Mouse (Mus musculus) forebrain, embryonic 10.5 days (tissue): ENCODE data around the gene Fmod. TPM values are rescaled to one million over a fixed set of nuclear protein-coding genes. Genes with fewer than 3 reads are reported as not detected.

ENCODE experiments used
- DNase-seq: peaks from one replicate; pipeline ENCODE4 v3.0.0-alpha.2; 2017; ENCODE audit warnings: low spot score; ENCODE audit errors: extremely low spot score
- H3K27ac ChIP-seq: fragments of 300-500 bp; sonication (generic); 2 replicates; pipeline ENCODE4 v1.5.1; 2016; ENCODE audit warnings: mild to moderate bottlenecking
- H3K27me3 ChIP-seq: fragments of 300-500 bp; sonication (generic); 2 replicates; pipeline ENCODE4 v1.6.1; 2016; ENCODE audit warnings: mild to moderate bottlenecking; ENCODE audit not compliant: poor library complexity, severe bottlenecking
- H3K36me3 ChIP-seq: fragments of 300-500 bp; sonication (generic); replicated peaks from 2 replicates; pipeline ENCODE4 v1.6.1; 2016; ENCODE audit warnings: mild to moderate bottlenecking, moderate library complexity
- H3K4me1 ChIP-seq: fragments of 300-500 bp; sonication (generic); 2 replicates; pipeline ENCODE4 v1.6.1; 2016
- H3K4me3 ChIP-seq: fragments of 300-500 bp; sonication (generic); 2 replicates; pipeline ENCODE4 v1.5.1; 2016; ENCODE audit warnings: mild to moderate bottlenecking, moderate library complexity
- H3K9me3 ChIP-seq: fragments of 300-500 bp; sonication (generic); 2 replicates; pipeline ENCODE4 v1.6.1; 2016; ENCODE audit warnings: mild to moderate bottlenecking, moderate library complexity
- WGBS: fragments of 180-500 bp; shearing (Covaris S2); methylation state at CpG from one replicate; pipeline ENCODE4 v1.1.7; 2016; 5-methylcytosine and 5-hydroxymethylcytosine counted together
- polyA plus RNA-seq: library from polyadenylated mRNA; unstranded; fragments of >200 nt; fragmentation: Nextera tagmentation; extraction: Ambion mirVana; gene quantifications from 2 replicates; pipeline ENCODE4 v1.2.1, GENCODE M21; 2016

The Fmod gene
- polyA plus RNA-seq, 1 experiment from 2014 or later, result 1.3 TPM

- Histone ChIP-seq H3K9me3 (no peaks in the 10 kb centered on the region), H3K36me3 (no peaks in the 10 kb centered on the region), H3K4me1 (peaks cover 34% of the 10 kb centered on the region), H3K4me3 (no peak overlapping the region), H3K27ac (no peak overlapping the region), H3K27me3 (peaks cover 14% of the 10 kb centered on the region)
- WGBS, result 10% methylated on average over 1 of the region's 1 CpGs
- no peak for DNase-seq
Observed at GRCm38 (mm10) chr1:134042341-134042740, 5.3 kb downstream of the Fmod start.

GRCm38 (mm10) chr1:134044805-134045204 is 7.8 kb downstream of the Fmod start:
- Histone ChIP-seq H3K36me3 (no peaks in the 10 kb centered on the region), H3K4me3 (no peak overlapping the region), H3K9me3 (no peaks in the 10 kb centered on the region), H3K27me3 (peaks cover 17% of the 10 kb centered on the region), H3K4me1 (peaks cover 37% of the 10 kb centered on the region), H3K27ac (no peak overlapping the region)
- WGBS, result 92% methylated on average over 6 of the region's 6 CpGs
- no peak for DNase-seq

- Histone ChIP-seq H3K27ac (peak overlapping the region; percentile 79), H3K27me3 (peaks cover 24% of the 10 kb centered on the region), H3K9me3 (no peaks in the 10 kb centered on the region), H3K4me1 (peaks cover 37% of the 10 kb centered on the region), H3K4me3 (peak overlapping the region; percentile 44), H3K36me3 (no peaks in the 10 kb centered on the region)
- 8% methylated on average over 7 of the region's 9 CpGs for WGBS
- DNase-seq, result peak; percentile 77
Observed at GRCm38 (mm10) chr1:134045971-134046370, 8.9 kb downstream of the Fmod start.

- WGBS, result 32% methylated on average over 23 of the region's 23 CpGs
- DNase-seq, result no peak
- peak overlapping the region; percentile 79 for H3K27ac ChIP-seq
- H3K4me3 ChIP-seq, result peak overlapping the region; percentile 44
- no peaks in the 10 kb centered on the region for H3K9me3 ChIP-seq
- H3K36me3 ChIP-seq, result no peaks in the 10 kb centered on the region
- H3K27me3 ChIP-seq, result peaks cover 24% of the 10 kb centered on the region
- peaks cover 37% of the 10 kb centered on the region for H3K4me1 ChIP-seq
Observed at GRCm38 (mm10) chr1:134046387-134046786, 9.3 kb downstream of the Fmod start.

GRCm38 (mm10) chr1:134047431-134047830 is 10.4 kb downstream of the Fmod start:
- peaks cover 33% of the 10 kb centered on the region for H3K4me1 ChIP-seq
- H3K27me3 ChIP-seq, result peaks cover 24% of the 10 kb centered on the region
- no peak overlapping the region for H3K4me3 ChIP-seq
- no peak for DNase-seq
- WGBS, result 76% methylated on average over 6 of the region's 6 CpGs
- no peaks in the 10 kb centered on the region for H3K9me3 ChIP-seq
- H3K27ac ChIP-seq, result no peak overlapping the region
- no peaks in the 10 kb centered on the region for H3K36me3 ChIP-seq

GRCm38 (mm10) chr1:134048759-134049158 is 11.7 kb downstream of the Fmod start:
- Histone ChIP-seq H3K27me3 (peaks cover 24% of the 10 kb centered on the region), H3K36me3 (no peaks in the 10 kb centered on the region), H3K27ac (0 out of 2 replicates have a peak overlapping the region, but pooled peaks have one; percentile 35), H3K4me3 (no peak overlapping the region), H3K4me1 (peaks cover 25% of the 10 kb centered on the region), H3K9me3 (no peaks in the 10 kb centered on the region)
- WGBS, result 7% methylated on average over 5 of the region's 5 CpGs
- DNase-seq, result peak; percentile 76

DNA sequence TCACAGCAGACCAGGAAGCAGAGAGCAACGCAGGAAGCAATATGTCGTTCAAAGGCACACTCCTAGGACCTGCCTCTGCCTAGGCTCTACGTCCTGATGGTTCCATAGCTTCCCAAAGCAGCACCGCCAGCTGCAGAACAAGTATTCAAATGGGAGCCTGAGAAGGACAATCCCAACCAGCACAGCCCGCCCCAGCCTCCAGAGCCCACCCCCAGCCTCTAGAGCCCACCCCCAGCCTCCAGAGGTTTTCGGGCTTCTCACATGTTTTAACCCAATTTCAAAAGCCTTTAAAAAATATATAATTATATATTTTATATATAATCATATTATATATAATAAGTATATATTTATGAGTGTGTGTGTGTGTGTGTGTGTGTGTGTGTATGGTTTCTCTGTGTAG is 12.5 kb downstream of the Fmod start:
- Histone ChIP-seq H3K9me3 (no peaks in the 10 kb centered on the region), H3K27me3 (peaks cover 24% of the 10 kb centered on the region), H3K36me3 (no peaks in the 10 kb centered on the region), H3K4me3 (no peak overlapping the region), H3K27ac (no peak overlapping the region), H3K4me1 (peaks cover 25% of the 10 kb centered on the region)
- DNase-seq, result no peak
- WGBS, result 81% methylated on average over 6 of the region's 6 CpGs

GRCm38 (mm10) chr1:134053207-134053606 is 16.2 kb downstream of the Fmod start:
- peak; percentile 74 for DNase-seq
- H3K9me3 ChIP-seq, result no peaks in the 10 kb centered on the region

DNA sequence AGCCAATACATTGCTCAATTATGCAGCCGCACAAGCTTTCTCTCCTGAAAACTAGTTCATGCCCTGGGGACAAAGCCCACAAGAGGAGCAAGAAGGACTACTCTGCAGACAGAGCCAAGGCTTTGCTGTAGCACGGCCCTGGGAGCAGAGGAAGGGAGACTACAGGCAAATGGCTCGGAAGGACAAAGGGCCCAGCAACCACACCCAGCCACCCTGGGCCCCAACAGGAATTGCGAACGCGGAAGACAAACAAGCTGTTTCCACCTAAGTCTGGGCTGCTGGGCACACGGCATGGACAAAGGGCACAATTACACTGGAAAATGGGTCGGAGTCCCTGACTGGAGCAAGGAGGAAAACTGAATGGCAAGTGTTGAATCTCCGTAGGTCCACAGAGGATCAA is 18.0 kb downstream of the Fmod start:
- WGBS, result 79% methylated on average over 9 of the region's 9 CpGs
- no peak overlapping the region for H3K4me3 ChIP-seq
- 0 out of 2 replicates have a peak, but pooled peaks cover 6% of the 10 kb centered on the region for H3K27me3 ChIP-seq

More at GRCm38 (mm10) chr1:134053207-134053606, 16.2 kb downstream of the Fmod start:
- Histone ChIP-seq H3K27me3 (0 out of 2 replicates have a peak, but pooled peaks cover 6% of the 10 kb centered on the region), H3K36me3 (no peaks in the 10 kb centered on the region), H3K4me1 (peaks cover 17% of the 10 kb centered on the region), H3K27ac (peak overlapping the region; percentile 60), H3K4me3 (no peak overlapping the region)
- WGBS, result 8% methylated on average over 6 of the region's 6 CpGs

GRCm38 (mm10) chr1:134055666-134056245 is 18.7 kb downstream of the Fmod start:
- H3K9me3 ChIP-seq, result no peaks in the 10 kb centered on the region
- H3K27ac ChIP-seq, result peak overlapping the region; percentile 94
- H3K36me3 ChIP-seq, result no peaks in the 10 kb centered on the region
- no peaks in the 10 kb centered on the region for H3K27me3 ChIP-seq
- H3K4me1 ChIP-seq, result peaks cover 32% of the 10 kb centered on the region
- 91% methylated on average over 9 of the region's 9 CpGs for WGBS
- DNase-seq, result no peak
- no peak overlapping the region for H3K4me3 ChIP-seq

More for the DNA sequence above, 18.0 kb downstream of the Fmod start:
- DNase-seq, result no peak
- H3K36me3 ChIP-seq, result no peaks in the 10 kb centered on the region
- H3K4me1 ChIP-seq, result peaks cover 25% of the 10 kb centered on the region
- no peaks in the 10 kb centered on the region for H3K9me3 ChIP-seq
- peak overlapping the region; percentile 94 for H3K27ac ChIP-seq

DNA sequence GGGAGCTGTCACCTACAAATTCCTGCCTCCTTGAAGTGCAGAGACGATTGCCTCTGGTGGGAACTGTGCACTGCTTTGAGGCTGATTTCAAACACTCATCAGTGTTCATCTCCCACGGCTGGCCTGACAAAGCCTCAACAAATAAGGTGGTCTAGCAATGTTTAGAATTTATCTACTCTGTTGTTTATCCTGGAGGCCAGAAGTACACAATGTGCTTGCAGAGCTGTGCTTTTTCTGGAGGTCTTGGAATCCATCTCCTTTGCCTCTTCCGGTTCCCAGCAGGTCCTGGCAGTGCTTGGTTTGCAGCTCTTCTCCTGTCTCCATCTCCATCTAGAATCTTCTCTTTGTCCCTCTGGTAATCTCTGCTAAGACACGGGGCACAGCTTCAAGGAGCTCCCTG is 19.2 kb downstream of the Fmod start:
- Histone ChIP-seq H3K27ac (peak overlapping the region; percentile 94), H3K9me3 (no peaks in the 10 kb centered on the region), H3K27me3 (no peaks in the 10 kb centered on the region), H3K4me1 (peaks cover 37% of the 10 kb centered on the region), H3K36me3 (no peaks in the 10 kb centered on the region), H3K4me3 (no peak overlapping the region)
- no peak for DNase-seq
- WGBS, result 83% methylated on average over 4 of the region's 4 CpGs

DNA sequence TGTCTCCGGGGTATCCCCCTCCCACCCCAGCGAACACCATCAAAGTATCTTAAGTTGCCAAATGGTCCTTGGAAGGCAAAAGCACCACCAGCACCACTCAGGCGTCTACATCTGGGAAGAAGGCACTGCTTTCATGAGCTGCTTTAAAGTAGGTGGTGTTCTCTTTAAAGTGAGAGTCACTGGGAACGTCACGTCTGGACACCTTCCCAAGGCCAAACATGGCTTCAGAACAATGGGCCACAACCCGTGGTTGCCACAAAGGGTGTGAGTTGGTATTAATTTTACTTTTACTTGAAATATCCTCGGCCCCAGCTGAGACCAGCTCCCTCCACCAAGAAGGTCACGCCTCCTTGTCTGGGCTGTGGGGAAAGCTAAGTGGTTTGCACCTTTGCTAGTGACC is 20.7 kb downstream of the Fmod start:
- H3K36me3 ChIP-seq, result no peaks in the 10 kb centered on the region
- 86% methylated on average over 8 of the region's 8 CpGs for WGBS
- H3K4me1 ChIP-seq, result peaks cover 52% of the 10 kb centered on the region
- no peak for DNase-seq
- no peaks in the 10 kb centered on the region for H3K9me3 ChIP-seq
- H3K4me3 ChIP-seq, result no peak overlapping the region
- H3K27me3 ChIP-seq, result no peaks in the 10 kb centered on the region
- peak overlapping the region; percentile 94 for H3K27ac ChIP-seq

DNA sequence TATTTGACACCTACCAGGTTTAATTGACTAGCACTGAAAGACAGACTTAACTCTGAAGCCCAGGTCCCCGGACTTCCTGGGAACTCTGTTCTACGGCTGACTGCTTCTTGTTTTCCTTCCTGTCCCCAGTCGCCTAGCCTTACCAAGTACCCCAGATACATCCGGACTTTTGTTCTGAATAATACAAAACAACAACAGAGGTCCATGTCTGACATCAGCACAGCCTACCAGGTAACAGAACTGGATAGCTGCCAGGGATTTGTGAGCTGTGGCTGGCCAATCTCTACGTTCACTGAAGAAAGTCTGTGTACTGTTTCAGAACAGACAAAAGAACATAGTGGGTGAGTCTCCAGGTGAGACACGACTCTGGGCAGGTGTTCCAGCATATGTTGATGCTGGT is 21.8 kb downstream of the Fmod start:
- Histone ChIP-seq H3K9me3 (no peaks in the 10 kb centered on the region), H3K4me1 (peaks cover 59% of the 10 kb centered on the region), H3K27me3 (no peaks in the 10 kb centered on the region), H3K4me3 (no peak overlapping the region), H3K36me3 (no peaks in the 10 kb centered on the region), H3K27ac (peak overlapping the region; percentile 94)
- 75% methylated on average over 6 of the region's 6 CpGs for WGBS
- DNase-seq, result no peak
